Mouse (Mus musculus) macrophage (primary cell): Measurements from ENCODE around the gene Marcksl1. TPM values are rescaled to one million over a fixed set of nuclear protein-coding genes. Genes with fewer than 3 reads are reported as not detected.

Experiments
- H3K27ac ChIP-seq: fragments of 350-480 bp; formaldehyde crosslinking; 2 replicates; pipeline ENCODE4 v1.9.0; 2021
- H3K36me3 ChIP-seq: fragments of 350-480 bp; formaldehyde crosslinking; 2 replicates; pipeline ENCODE4 v1.9.0; 2021; ENCODE audit errors: inconsistent target
- H3K4me3 ChIP-seq: fragments of 350-480 bp; formaldehyde crosslinking; 2 replicates; pipeline ENCODE4 v1.9.0; 2021; ENCODE audit errors: inconsistent target
- H3K79me2 ChIP-seq: fragments of 350-480 bp; formaldehyde crosslinking; 2 replicates; pipeline ENCODE4 v1.9.0; 2021; ENCODE audit errors: inconsistent target
- WGBS: methylation state at CpG from one replicate; pipeline ENCODE4 v1.1.7; 2026; ENCODE audit warnings: inconsistent platforms; ENCODE audit not compliant: missing documents; 5-methylcytosine and 5-hydroxymethylcytosine counted together
- polyA plus RNA-seq: library from polyadenylated mRNA; stranded (reverse); fragments of 250-400 nt; gene quantifications from 3 replicates; pipeline ENCODE4 v1.2.4, GENCODE M21; 2018; ENCODE audit warnings: inconsistent platforms
- total RNA-seq, 78 experiments: library from RNA; depleted of rRNA; stranded (reverse); fragments of 250-400 nt; gene quantifications; 1 replicate in 9 of 78; 2 replicates in 24 of 78; 3 replicates in 43 of 78; 4 replicates in 2 of 78; pipeline ENCODE4 v1.2.4; 2018; ENCODE audit warnings: inconsistent platforms in 56 of 78

Gene Marcksl1
- 100 to 1,000 TPM in 19 of 26 experiments, 10 to 100 TPM in 5, 1 to 10 TPM in 2; 3.3 to 636 (median 208) TPM for total RNA-seq (2018; cell fraction: chromatin; rRNA removed)
- 1,000 to 10,000 TPM in 10 of 26 experiments, 100 to 1,000 TPM in 12, 10 to 100 TPM in 4; 32.9 to 2,330 (median 543) TPM for total RNA-seq (2018; cell fraction: cytosol; rRNA removed)
- 1,000 to 10,000 TPM in 10 of 26 experiments, 100 to 1,000 TPM in 14, 10 to 100 TPM in 2; 13.0 to 1,557 (median 896) TPM for total RNA-seq (2018; cell fraction: nucleus; rRNA removed)
- polyA plus RNA-seq = 18.5 to 109 TPM (median 91.5 TPM) in 3 replicates

DNA sequence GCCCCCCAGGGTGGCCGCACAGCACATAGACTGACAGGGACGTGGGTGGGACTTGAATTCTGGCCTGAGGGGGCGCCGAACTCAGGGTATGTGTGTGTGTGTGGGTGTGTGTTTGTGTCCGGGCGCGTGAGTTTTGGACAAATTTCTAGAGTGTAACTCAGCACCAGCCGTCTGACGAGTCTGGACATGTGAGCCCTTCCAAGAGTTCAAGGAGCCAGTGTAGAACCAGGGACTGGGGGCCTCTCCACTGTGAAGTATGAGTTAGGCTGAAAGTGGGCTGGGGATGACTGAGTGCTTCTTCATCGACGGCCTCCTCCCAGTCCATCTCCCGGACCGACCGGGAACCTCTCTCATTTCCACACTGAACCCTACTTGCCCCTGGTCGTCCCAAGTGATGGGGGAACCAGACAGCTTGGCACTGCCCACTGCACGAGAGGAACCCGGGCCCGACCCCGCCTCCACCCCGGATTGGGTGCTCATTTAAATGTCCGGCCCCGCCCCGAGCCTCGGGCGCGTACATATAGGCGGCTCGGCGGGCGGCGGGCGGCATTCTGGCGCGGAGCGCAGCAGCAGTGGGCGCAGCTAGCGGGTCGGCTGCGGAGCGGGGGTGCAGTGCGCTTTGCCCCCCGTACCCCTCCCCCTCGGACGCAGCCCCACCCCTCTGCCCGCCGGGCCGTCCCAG lies at the start of gene Marcksl1:
TSS of gene Marcksl1 (plus strand) at position 496 of the 682 bp plus-strand sequence.
- Histone ChIP-seq H3K36me3 (peaks cover 11% of the 10 kb centered on the region; the same call in 1 of the 2 replicates), H3K79me2 (peaks cover 6% of the 10 kb centered on the region; the same call in 1 of the 2 replicates), H3K27ac (no peak within 1 kb of the TSS), H3K4me3 (no peak within 1 kb of the TSS; the same call in 1 of the 2 replicates)
- 17% methylated on average over 40 of the region's 47 CpGs for WGBS

DNA sequence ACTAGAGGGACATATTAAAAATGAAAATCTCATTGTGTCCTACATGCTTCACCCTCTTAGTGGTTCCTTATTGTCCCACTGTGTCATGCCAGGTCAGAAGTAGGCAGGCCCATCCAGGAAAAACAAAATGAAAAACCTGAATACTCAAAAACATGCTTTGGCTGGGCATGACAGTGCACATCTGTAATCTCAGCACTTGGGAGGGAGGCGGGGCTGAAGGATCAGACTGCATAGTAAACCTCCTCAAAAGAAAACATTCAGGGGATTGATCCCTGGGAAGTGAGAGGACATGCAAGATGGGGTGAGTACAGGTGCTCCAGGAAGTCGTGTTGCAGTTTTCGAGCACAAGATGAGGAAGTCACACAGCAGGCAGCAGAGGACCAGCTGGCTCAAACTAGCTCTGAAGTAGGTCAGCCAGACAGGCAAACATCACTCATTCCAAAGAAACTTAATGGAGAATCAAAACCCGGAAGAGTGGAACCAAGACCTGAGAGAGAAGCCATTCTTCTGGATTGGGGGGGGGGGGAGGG lies 49.0 kb upstream of the Marcksl1 start:
- no peak overlapping the region for H3K27ac ChIP-seq
- 76% methylated on average over 4 of the region's 4 CpGs for WGBS
- no peak overlapping the region for H3K4me3 ChIP-seq
- peaks cover 29% of the 10 kb centered on the region for H3K79me2 ChIP-seq
- H3K36me3 ChIP-seq = peaks cover 46% of the 10 kb centered on the region

DNA sequence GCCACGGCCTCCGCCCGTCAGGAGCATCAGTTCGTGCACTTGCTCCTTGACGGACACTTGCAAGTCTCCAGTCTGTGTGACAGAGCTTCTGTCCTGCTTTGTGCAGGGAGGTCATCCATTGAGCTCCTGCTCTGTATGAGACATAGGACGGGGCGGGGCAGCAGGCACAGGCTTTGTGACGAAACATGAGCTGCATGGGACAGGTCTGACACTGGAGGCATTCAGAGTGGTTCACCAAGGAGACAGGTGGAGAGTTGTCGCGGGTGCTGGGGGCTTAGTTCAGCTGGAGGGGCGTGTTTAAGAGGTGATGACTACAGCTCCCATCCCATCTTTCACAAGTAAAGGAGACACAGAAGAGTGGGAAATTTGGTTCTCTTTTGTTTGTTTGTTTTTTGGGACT lies 37.3 kb upstream of the Marcksl1 start:
- 97% methylated on average over 11 of the region's 11 CpGs for WGBS
- no peak overlapping the region for H3K4me3 ChIP-seq
- no peaks in the 10 kb centered on the region for H3K79me2 ChIP-seq
- H3K36me3 ChIP-seq = peaks cover 73% of the 10 kb centered on the region
- H3K27ac ChIP-seq = no peak overlapping the region

DNA sequence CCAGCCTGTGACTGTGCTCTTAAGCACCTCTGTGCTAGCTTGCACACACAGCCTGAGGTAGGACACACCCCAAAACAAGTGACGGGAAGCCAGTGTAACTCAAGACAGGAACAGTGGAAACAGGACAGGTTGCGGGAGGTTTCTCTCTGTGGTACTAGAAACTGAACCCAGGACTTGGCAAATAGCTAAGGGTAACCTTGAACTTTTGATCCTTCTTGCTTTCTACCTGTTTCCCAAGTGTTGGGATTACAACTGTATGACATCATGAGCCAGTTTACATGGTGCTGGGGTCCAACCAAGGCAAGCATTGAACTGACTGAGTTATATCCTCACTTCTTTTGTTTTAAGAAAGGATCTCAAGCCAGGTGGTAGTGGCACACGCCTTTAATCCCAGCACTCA lies 33.5 kb upstream of the Marcksl1 start:
- Histone ChIP-seq H3K79me2 (no peaks in the 10 kb centered on the region), H3K36me3 (peaks cover 73% of the 10 kb centered on the region), H3K4me3 (no peak overlapping the region), H3K27ac (no peak overlapping the region)
- WGBS = 98% methylated on average over 3 of the region's 3 CpGs

DNA sequence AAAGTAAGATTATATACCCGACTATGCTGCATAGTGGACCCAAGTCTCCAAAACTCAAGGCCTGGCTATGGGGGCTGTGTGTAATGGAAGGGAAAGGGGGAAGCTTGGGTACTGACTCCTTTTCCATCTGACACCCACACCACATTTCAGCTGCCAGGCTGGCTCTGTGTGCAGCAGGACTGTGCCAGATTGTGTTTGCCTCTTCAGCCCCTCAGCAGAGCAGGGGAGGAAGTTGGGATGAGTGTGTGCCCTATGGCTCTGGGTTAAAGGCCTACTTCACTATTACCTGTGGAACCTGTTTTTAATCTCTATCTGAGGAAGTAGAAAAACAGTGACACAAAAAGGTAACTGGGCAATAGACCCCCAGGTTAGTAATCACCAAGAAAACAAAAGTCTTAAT lies 32.3 kb upstream of the Marcksl1 start:
- 100% methylated on average over 1 of the region's 1 CpGs for WGBS
- Histone ChIP-seq H3K27ac (no peak overlapping the region), H3K79me2 (no peaks in the 10 kb centered on the region), H3K4me3 (no peak overlapping the region), H3K36me3 (peaks cover 76% of the 10 kb centered on the region)

DNA sequence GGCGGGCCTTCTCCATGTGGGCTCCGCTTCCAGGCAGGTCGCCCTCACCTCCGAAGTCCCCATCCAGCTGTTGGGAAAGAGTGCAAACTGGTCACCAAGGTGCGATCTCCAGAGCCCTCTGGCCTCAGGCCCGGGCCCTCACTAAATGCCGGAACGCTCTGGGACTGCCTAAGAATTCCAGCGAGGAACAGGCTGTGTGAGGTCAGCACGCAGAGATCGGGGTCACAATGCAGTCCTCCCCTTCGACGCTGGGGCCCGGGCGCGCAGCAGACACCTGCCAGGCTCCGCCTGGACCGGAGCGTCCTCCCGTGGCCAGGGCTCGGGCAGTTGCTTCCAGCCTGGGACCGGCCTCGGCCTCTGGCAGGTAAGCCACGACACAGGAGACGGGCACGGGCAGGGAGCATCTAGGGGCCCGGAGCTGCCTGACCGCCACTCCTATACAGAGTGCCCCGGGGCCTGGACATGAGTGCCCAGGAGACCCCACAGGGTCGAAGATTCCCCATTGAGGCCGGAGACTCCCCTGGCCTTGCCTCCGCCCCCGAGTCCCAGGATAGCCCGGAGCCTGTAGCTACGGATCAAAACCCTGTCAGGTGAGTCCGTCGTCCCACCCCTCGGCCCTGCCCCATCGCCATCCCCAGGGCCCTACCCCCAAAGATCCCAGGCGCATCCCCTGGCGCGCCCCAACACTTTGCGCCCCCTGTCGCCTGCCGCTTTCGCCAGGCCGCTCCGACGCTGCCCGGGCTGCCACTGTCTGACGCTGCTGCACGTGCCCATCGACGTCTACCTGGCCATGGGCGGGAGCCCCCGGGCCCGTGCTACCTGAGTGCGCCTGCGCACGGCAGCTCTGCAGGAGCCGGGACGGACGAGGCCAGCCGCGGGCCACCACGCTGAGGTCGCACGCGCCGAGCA lies 22.2 kb upstream of the Marcksl1 start, which contains the start of the genes Tssk3 and Fam229a:
TSS of gene Tssk3 (minus strand) at position 51 of the 909 bp plus-strand sequence.
TSS of gene Fam229a (plus strand) at position 219 of the 909 bp plus-strand sequence.
- WGBS = 34% methylated on average over 65 of the region's 70 CpGs
- Histone ChIP-seq H3K79me2 (no peaks in the 10 kb centered on the region), H3K27ac (no peak within 1 kb of the TSS), H3K36me3 (peaks cover 33% of the 10 kb centered on the region), H3K4me3 (no peak within 1 kb of the TSS)

DNA sequence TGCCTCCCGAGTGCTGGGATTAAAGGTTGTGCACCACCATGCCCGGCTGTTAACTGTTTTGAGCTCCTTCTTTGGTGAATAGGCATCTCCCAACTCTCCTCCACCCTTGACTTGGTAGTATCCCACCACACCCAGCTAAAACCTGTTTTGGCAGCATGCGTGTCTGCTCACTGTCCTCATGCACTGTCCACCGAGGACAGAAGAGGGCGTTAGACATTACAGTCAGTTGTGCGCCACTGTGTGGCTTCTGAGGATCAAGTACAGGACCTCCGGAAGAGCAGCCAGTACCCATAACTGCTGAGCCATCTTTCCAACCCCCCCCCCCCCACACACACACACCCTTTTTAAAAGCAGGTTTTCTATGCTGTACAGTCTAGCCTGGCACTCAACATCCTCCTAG lies 18.7 kb upstream of the Marcksl1 start:
- Histone ChIP-seq H3K27ac (no peak overlapping the region), H3K36me3 (no peaks in the 10 kb centered on the region), H3K4me3 (no peak overlapping the region), H3K79me2 (no peaks in the 10 kb centered on the region)
- WGBS = 86% methylated on average over 6 of the region's 7 CpGs

DNA sequence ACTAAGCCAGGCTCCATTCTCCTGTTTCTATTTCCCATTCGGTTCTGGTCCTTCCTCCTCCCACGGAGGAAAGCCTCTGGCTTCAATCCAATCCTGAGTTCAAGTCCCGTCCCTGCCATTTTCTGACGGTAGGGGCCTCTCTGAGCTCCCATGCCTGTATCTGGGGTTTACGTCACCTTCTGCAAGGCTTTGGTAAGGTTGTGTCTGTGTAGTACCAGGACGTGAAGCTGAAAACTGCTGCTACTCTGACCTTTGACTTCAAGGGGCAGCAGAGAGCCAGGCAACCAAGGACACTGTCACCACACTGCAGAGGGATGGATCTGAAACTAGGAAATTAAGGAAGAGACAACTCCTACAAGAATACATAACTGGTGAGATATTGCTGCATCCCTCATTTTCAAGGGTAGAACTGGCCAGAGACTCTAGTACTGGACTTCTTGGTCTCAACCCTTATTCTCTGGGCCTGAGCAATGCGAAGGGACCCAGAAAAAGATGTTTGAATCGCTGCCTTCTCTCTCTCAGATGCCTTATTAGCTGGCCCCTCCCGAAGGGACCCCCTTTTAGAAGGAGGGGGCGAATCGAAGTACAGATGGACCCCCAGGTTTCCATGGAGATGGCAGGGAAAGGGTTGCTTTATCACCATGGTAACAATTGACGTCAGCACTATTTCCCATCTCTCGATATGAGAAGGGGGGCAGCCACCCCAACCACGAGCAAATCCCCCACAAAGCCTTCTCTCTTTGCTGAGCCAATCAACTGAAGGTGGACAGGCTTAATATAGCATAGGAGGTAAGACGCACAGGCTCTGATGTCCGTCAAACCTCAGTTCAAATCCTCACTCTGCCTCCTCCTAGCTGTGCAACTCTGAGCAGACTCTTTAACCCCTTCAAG lies 17.5 kb upstream of the Marcksl1 start:
- WGBS = 17% methylated on average over 16 of the region's 16 CpGs
- no peaks in the 10 kb centered on the region for H3K79me2 ChIP-seq
- no peaks in the 10 kb centered on the region for H3K36me3 ChIP-seq
- no peak overlapping the region for H3K4me3 ChIP-seq
- H3K27ac ChIP-seq = peak overlapping the region; percentile 94

DNA sequence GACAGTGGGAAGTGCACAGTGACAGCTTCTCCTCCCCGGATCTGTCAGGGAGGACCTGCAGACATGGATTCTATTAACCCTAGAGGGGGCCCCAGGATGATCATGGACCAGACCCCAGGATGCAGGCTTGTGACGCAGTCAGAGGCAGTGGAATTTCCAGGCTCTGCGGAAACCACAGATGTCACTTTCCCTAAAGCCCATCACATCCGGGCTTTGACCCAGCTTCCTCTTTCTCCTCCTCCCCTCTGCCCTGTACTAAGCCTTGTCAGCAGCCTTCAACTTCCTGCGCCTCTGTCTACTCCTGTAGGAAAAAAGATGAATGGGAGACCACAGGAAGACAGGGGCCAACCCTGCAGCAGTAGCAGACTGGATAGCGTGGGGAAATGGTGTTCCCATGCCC lies 16.8 kb upstream of the Marcksl1 start:
- Histone ChIP-seq H3K27ac (peak overlapping the region; percentile 94), H3K4me3 (no peak overlapping the region)

DNA sequence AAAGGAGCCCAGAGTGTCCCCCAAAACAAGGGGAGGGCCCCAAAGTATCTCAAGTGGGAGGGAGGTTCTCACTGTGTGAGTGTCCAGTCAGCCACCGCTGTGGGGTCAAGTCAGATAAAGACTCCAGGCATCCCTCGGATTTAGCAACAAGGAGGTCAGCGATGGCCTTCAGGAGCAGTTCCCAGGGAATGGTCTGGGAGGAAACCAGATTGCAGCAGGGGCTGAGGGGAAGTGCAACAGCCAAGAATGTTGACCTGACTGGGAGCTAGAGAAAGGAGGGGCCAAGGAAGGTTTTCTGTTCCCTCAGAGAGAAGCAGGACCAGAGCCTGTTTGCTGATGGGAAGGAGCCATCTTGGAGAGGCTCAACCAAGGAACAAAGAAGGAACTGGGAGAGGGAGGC lies 14.4 kb upstream of the Marcksl1 start:
- no peaks in the 10 kb centered on the region for H3K36me3 ChIP-seq
- WGBS = 89% methylated on average over 3 of the region's 3 CpGs
- no peaks in the 10 kb centered on the region for H3K79me2 ChIP-seq
- no peak overlapping the region for H3K4me3 ChIP-seq
- H3K27ac ChIP-seq = no peak overlapping the region

More for the DNA sequence above, 16.8 kb upstream of the Marcksl1 start:
- H3K79me2 ChIP-seq = no peaks in the 10 kb centered on the region
- WGBS = 0% methylated on average over 6 of the region's 6 CpGs
- no peaks in the 10 kb centered on the region for H3K36me3 ChIP-seq

DNA sequence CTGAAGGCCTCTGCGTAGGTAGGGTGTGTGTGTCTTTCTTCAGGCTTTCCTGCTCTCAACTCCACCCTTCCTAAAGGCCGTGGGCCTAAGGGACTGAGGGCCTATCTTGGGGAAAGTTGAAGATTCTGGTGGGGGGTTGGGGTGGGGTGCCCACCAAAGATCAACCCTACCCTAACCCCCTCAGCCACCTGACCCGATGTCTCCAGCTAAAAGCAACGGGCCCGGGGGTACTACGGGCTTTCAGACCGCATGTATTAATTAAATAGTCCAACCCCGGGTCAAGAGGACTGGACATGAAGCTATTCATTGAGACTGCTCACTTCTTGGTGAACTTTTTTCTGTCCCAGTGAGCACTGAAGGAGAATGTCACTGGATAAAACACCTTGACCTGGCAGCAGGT lies 13.4 kb upstream of the Marcksl1 start:
- Histone ChIP-seq H3K4me3 (peak overlapping the region; percentile 31; the same call in 1 of the 2 replicates), H3K36me3 (no peaks in the 10 kb centered on the region), H3K27ac (peak overlapping the region; percentile 62), H3K79me2 (no peaks in the 10 kb centered on the region)
- 83% methylated on average over 8 of the region's 8 CpGs for WGBS

DNA sequence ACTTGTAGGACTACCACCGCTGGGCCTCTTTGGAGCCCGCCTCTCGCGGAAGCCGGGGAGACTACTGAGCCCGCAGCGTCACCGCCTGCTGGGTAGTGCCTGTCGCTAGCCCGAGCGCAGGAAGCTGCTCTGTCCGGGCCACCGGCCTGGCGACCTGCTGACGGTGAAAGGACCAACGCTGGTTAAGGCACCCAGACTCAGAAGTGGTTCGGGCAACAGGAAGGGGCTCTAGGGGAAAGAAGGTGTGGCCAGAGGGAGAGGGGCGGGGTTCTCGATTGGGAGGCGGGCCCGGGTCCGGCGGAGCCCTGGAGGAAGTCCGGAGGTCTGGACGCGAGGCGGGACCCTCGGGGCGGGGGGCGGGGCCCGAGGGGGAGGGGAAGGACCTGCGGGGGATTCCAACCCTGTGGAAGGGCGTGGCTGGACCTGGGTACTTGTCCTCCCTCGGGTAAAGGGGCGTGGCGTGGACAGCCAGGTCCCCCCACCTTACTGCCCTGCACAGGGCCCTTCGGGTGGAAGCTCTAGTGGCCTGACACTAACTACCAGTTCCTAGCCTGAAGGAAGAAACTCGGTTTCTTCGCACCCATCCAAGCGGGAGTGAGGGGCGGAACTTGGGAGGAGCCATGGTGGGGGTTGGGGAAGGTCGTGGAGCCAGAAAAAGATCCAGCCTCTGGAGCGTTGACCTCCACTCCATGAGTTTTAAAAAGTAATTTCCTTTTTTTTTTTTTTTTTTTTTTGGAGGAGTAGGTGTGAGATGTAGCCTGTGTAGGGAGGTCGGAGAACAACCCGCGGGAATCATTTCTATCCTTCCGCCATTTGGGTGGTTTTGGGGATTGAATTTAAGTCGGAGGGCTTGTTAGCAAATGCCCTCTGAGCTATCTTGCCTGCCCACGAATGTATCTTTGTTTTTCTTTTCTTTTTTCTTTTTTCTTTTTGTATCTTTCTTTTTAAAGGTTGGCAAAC lies 12.5 kb upstream of the Marcksl1 start:
- Histone ChIP-seq H3K36me3 (no peaks in the 10 kb centered on the region), H3K4me3 (peak overlapping the region; percentile 31), H3K27ac (peak overlapping the region; percentile 62), H3K79me2 (no peaks in the 10 kb centered on the region)
- 5% methylated on average over 47 of the region's 49 CpGs for WGBS
